Mouse (Mus musculus) hindbrain, postnatal 0 days (tissue): Measurements from ENCODE around the gene Thoc6. TPM values are rescaled to one million over a fixed set of nuclear protein-coding genes. Genes with fewer than 3 reads are reported as not detected.

Source experiments
- ATAC-seq: fragments of 200-750 bp; cut with Nextera tagmentation; 2 replicates; pipeline ENCODE4 v1.8.0; 2017; ENCODE audit warnings: mild to moderate bottlenecking, moderate TSS enrichment, moderate library complexity
- DNase-seq: peaks from one replicate; pipeline ENCODE4 v3.0.0-alpha.2; 2015; ENCODE audit warnings: low spot score
- H3K27ac ChIP-seq: fragments of 300-500 bp; sonication (generic); 2 replicates; pipeline ENCODE4 v1.5.1; 2014; ENCODE audit warnings: mild to moderate bottlenecking
- H3K27me3 ChIP-seq: fragments of 300-500 bp; sonication (generic); 2 replicates; pipeline ENCODE4 v1.6.1; 2014; ENCODE audit warnings: low read length, mixed read lengths; ENCODE audit not compliant: insufficient read depth
- H3K36me3 ChIP-seq: fragments of 300-500 bp; sonication (generic); 2 replicates; pipeline ENCODE4 v1.6.1; 2014; ENCODE audit warnings: low read length, mixed read lengths; ENCODE audit not compliant: insufficient read depth
- H3K4me1 ChIP-seq: fragments of 300-500 bp; sonication (generic); 2 replicates; pipeline ENCODE4 v1.6.1; 2014; ENCODE audit warnings: antibody characterized with exemption, low read length, mixed read lengths; ENCODE audit not compliant: insufficient read depth
- H3K4me2 ChIP-seq: fragments of 300-500 bp; sonication (generic); 2 replicates; pipeline ENCODE4 v1.6.1; 2014; ENCODE audit warnings: low read depth, mild to moderate bottlenecking, low read length, moderate library complexity, mixed read lengths
- H3K4me3 ChIP-seq: fragments of 300-500 bp; sonication (generic); 2 replicates; pipeline ENCODE4 v1.5.1; 2014; ENCODE audit warnings: low read length
- H3K9ac ChIP-seq: fragments of 300-500 bp; sonication (generic); replicated peaks from 2 replicates; pipeline ENCODE4 v1.6.1; 2014; ENCODE audit warnings: mild to moderate bottlenecking, low read length, moderate library complexity, mixed read lengths
- H3K9me3 ChIP-seq: fragments of 300-500 bp; sonication (generic); 2 replicates; pipeline ENCODE4 v1.6.1; 2016; ENCODE audit warnings: low read length, mixed read lengths
- CTCF ChIP-seq: IDR thresholded peaks from 2 replicates; pipeline ENCODE4 v1.5.1; 2016; ENCODE audit warnings: antibody characterized with exemption, control low read depth, low read depth
- WGBS: fragments of 180-500 bp; shearing (Covaris S2); extraction: QIAGEN DNeasy Blood & Tissue Kit; methylation state at CpG from one replicate; pipeline ENCODE4 v1.1.7; 2014; 5-methylcytosine and 5-hydroxymethylcytosine counted together
- polyA plus RNA-seq: library from polyadenylated mRNA; unstranded; fragments of >200 nt; fragmentation: Nextera tagmentation; extraction: Ambion mirVana; gene quantifications from 2 replicates; pipeline ENCODE4 v1.2.1, GENCODE M21; 2015
- total RNA-seq: library from RNA; depleted of rRNA; stranded (reverse); fragments of >200 nt; gene quantifications from 2 replicates; pipeline ENCODE4 v1.2.3, GENCODE M21; 2014

The Thoc6 gene
- total and polyA plus RNA-seq, 2 experiments from 2014 or later = 28.1 to 28.4 TPM

DNA sequence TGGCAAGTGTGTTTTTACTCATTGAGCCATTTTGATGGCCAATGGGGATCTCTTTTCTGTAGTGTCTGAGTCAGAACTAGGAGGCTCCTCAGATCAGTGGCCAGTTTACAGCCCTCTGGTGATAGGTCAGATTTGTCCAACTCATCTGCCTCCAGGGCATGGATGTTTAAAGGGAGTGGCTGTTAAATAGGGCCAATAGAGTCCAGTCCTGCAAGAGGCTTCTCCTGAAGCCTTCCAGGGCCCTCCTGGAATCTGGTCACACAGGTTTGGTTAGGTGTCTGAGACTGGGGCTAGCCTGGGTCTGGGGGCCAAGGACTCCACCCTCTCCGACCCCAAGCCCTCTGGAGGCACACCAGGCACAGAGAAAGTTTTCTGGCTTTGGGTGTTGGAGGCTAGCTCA lies 20.8 kb upstream of the Thoc6 start:
- whole genome bisulfite sequencing = 81% methylated on average over 1 of the region's 1 CpGs
- no peak for ATAC-seq

GRCm38 (mm10) chr17:23683856-23684672 lies 10.4 kb upstream of the Thoc6 start, which contains the start of gene Cldn9:
Gene Cldn9, minus strand, starts transcription at chr17:23684026.
- Histone ChIP-seq H3K36me3 (no peaks in the 10 kb centered on the region), H3K4me3 (no peak within 1 kb of the TSS), H3K27ac (no peak within 1 kb of the TSS), H3K9me3 (no peaks in the 10 kb centered on the region), H3K4me2 (no peak within 1 kb of the TSS), H3K9ac (no peak within 1 kb of the TSS), H3K27me3 (peaks cover 51% of the 10 kb centered on the region), H3K4me1 (no peaks in the 10 kb centered on the region)
- 23% methylated on average over 15 of the region's 15 CpGs for WGBS
- TF ChIP-seq CTCF = no peak
- ATAC-seq = no peak
- no peak for DNase-seq

More for the DNA sequence above, 20.8 kb upstream of the Thoc6 start:
- Histone ChIP-seq H3K4me3 (no peak overlapping the region), H3K9me3 (no peaks in the 10 kb centered on the region), H3K4me1 (no peaks in the 10 kb centered on the region), H3K36me3 (no peaks in the 10 kb centered on the region), H3K9ac (no peak overlapping the region), H3K27ac (no peak overlapping the region), H3K4me2 (no peak overlapping the region), H3K27me3 (0 out of 2 replicates have a peak, but pooled peaks cover 3% of the 10 kb centered on the region)
- DNase-seq = no peak
- no peak for TF ChIP-seq CTCF

DNA sequence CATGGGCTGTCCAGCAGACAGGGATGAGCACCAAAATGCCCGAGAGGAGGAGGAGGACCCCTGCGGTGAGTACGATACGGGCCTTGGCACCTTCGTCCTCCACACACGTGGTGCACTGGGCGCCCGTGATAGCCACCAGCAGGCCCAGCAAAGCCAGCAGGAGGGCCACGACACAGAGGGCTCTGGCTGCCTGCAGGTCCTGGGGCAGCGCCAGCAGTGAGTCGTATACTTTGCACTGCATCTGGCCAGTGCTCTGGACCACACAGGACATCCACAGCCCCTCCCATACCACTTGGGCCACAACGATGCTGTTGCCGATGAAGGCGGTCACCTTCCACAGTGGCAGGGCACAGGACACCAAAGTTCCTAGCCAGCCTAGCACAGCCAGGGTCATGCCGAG lies 9.5 kb upstream of the Thoc6 start:
- Histone ChIP-seq H3K4me1 (no peaks in the 10 kb centered on the region), H3K4me3 (no peak overlapping the region), H3K9me3 (no peaks in the 10 kb centered on the region), H3K36me3 (no peaks in the 10 kb centered on the region), H3K9ac (no peak overlapping the region), H3K27ac (no peak overlapping the region), H3K27me3 (peaks cover 59% of the 10 kb centered on the region), H3K4me2 (no peak overlapping the region)
- WGBS = 23% methylated on average over 15 of the region's 15 CpGs
- ATAC-seq (no peak), DNase-seq (no peak)
- no peak for TF ChIP-seq CTCF

DNA sequence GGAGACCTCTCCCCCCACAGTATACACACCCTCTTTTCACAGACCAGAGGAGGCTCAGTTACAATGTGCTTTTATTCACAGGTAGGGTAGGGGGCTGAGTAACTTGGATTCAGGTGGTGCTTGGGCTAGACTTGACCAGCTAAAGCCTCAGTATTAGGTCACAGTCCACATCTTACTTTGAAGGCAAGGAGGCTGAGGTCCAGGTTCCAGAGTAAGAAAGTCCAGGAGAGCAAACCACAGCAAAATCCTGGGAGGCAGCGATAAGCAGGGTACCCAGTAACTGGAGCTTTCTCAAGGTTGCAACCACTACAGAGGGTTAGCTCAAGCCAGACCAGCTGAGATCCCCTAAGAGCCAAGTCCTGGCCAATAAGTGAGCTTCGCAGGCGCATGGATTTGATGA lies 8.8 kb upstream of the Thoc6 start:
- 74% methylated on average over 3 of the region's 3 CpGs for WGBS
- DNase-seq = no peak
- no peak overlapping the region for H3K4me3 ChIP-seq
- TF ChIP-seq CTCF = no peak
- H3K9me3 ChIP-seq = no peaks in the 10 kb centered on the region
- peaks cover 59% of the 10 kb centered on the region for H3K27me3 ChIP-seq
- H3K9ac ChIP-seq = no peak overlapping the region
- ATAC-seq = no peak
- no peaks in the 10 kb centered on the region for H3K4me1 ChIP-seq
- H3K4me2 ChIP-seq = no peak overlapping the region
- no peak overlapping the region for H3K27ac ChIP-seq
- no peaks in the 10 kb centered on the region for H3K36me3 ChIP-seq

DNA sequence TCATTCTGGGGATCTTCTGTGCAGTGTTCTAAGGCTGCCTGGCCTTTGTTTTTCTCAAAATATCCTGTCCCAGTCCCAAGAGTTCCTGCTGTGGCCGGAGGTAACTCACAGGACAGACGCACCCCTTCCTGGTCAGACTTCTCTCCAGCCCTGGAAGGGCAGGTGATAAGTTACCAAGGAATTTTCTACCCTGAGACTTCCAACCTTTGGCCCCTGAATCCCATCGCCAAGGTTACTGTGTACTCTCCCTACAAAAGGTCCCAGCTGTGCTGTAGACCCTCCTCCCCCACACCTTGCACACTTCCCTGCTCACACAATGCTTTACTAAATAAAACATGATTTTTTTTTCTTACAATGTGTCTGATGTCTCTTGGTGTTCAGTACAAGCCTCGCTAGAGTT lies 8.4 kb upstream of the Thoc6 start:
- ATAC-seq = no peak
- Histone ChIP-seq H3K4me1 (no peaks in the 10 kb centered on the region), H3K9ac (no peak overlapping the region), H3K27me3 (peaks cover 59% of the 10 kb centered on the region), H3K9me3 (no peaks in the 10 kb centered on the region), H3K4me3 (no peak overlapping the region), H3K36me3 (no peaks in the 10 kb centered on the region), H3K4me2 (no peak overlapping the region), H3K27ac (no peak overlapping the region)
- WGBS = 60% methylated on average over 4 of the region's 4 CpGs
- no peak for DNase-seq
- no peak for TF ChIP-seq CTCF

DNA sequence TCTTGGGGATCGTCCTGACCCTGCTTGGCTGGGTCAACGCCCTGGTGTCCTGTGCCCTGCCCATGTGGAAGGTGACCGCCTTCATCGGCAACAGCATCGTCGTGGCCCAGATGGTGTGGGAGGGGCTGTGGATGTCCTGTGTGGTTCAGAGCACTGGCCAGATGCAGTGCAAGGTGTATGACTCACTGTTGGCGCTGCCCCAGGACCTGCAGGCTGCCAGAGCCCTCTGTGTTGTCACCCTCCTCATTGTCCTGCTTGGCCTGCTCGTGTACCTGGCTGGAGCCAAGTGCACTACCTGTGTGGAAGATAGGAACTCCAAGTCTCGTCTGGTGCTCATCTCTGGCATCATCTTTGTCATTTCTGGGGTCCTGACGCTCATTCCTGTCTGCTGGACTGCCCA lies 7.4 kb upstream of the Thoc6 start:
- H3K36me3 ChIP-seq = no peaks in the 10 kb centered on the region
- H3K27ac ChIP-seq = no peak overlapping the region
- DNase-seq = no peak
- H3K4me1 ChIP-seq = peaks cover 7% of the 10 kb centered on the region; the same call in 1 of the 2 replicates
- H3K4me3 ChIP-seq = no peak overlapping the region
- ATAC-seq = no peak
- no peak overlapping the region for H3K9ac ChIP-seq
- TF ChIP-seq CTCF = no peak
- no peaks in the 10 kb centered on the region for H3K9me3 ChIP-seq
- H3K27me3 ChIP-seq = peaks cover 59% of the 10 kb centered on the region
- H3K4me2 ChIP-seq = no peak overlapping the region
- 81% methylated on average over 10 of the region's 10 CpGs for WGBS

DNA sequence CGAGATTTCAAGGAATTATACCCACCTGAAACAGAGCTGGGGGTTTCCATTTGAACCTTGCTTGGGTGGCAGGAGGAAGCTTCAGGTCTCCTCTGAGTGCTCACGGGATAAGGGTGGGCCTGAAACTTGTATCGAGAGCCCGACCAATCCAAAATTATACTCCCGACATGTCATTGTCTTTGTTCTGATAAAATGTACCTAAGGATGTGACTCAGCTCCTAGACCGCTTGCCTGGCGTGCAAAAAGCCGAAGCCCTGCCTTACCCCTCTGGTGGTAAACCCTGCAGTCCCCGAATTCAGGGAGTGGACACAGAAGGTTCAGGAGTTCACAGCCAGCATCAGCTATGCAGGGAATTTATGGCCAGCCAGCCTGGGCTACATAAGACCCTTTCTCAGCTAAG lies 6.7 kb upstream of the Thoc6 start:
- WGBS = 83% methylated on average over 9 of the region's 9 CpGs
- no peak overlapping the region for H3K4me3 ChIP-seq
- no peak overlapping the region for H3K9ac ChIP-seq
- H3K27ac ChIP-seq = no peak overlapping the region
- DNase-seq (no peak), ATAC-seq (no peak)
- H3K4me2 ChIP-seq = no peak overlapping the region
- H3K9me3 ChIP-seq = no peaks in the 10 kb centered on the region
- H3K27me3 ChIP-seq = peaks cover 59% of the 10 kb centered on the region
- no peak for TF ChIP-seq CTCF
- no peaks in the 10 kb centered on the region for H3K36me3 ChIP-seq
- peaks cover 7% of the 10 kb centered on the region; the same call in 1 of the 2 replicates for H3K4me1 ChIP-seq
